Mouse (Mus musculus) common myeloid progenitor, adult 5-6 weeks (primary cell): ENCODE measurements around the gene Gm28374. TPM values are rescaled to one million over a fixed set of nuclear protein-coding genes. Genes with fewer than 3 reads are reported as not detected.
"Not testable (repeated sequence)": the region's sequence is repeated elsewhere in the genome, so short reads cannot be mapped to it uniquely, and the experiment has no call there.

Experiments used
- ATAC-seq: replicated peaks from 2 replicates; pipeline ENCODE4 v1.8.0; 2016; ENCODE audit warnings: low read depth, mild to moderate bottlenecking, moderate TSS enrichment, inconsistent platforms; ENCODE audit not compliant: poor library complexity, severe bottlenecking
- total RNA-seq: library from RNA; stranded (forward); fragments of 200-1000, 187-1606 nt; gene quantifications from 2 replicates; pipeline ENCODE4 v1.2.3, GENCODE M21; 2017

Gm28374 gene
- total RNA-seq, 1 experiment from 2014 or later, result not detected

- ATAC-seq, result no peak
Measured at GRCm38 (mm10) chr19:6058966-6059365, 23.1 kb downstream of the Gm28374 start.

DNA sequence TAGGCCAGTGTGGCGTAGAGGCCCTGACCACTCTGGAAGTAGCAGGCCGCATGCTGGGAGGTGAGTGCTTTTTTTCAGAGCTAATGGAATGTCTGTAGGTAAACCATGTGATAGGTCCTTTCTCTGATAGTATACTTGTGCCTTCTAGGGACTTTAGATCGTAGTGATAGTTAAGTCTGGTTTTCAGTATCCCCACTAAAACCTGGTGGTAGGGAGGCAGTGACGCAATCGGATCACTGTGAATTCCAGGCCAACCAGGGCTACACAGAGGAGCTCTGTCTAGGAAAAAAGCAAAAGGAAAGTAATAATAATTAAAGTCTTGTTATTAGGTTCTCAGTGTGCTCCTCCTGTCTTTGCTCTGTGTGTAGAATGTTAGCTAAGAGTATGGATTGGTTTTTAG, 23.5 kb downstream of the Gm28374 start:
- no peak for ATAC-seq

- ATAC-seq, result peak; percentile 76
Measured at GRCm38 (mm10) chr19:6057313-6058096, 24.6 kb downstream of the Gm28374 start, which contains the start of the genes Mrpl49 and Fau. Gene Mrpl49, minus strand, starts transcription at chr19:6057785. Gene Fau, plus strand, starts transcription at chr19:6057844.

DNA sequence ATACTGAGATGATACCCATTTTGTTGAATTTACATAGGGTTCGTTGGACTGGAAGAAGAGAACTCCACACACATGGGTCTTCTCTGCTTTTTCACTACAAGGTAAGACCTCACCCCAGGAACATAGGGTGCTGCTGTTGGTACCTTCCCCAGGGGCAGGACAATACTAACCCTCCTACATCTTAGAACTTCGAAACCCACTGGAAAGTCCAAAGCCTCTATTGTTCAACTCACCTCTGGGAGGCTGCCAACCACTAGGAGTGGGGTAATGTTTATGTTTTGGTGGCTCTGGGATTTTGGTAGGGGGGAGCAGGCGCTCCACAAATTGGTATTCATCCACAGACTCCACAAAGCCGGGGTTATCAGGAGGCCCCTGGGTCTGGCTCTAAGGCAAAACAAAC, 25.4 kb downstream of the Gm28374 start:
- ATAC-seq, result no peak

DNA sequence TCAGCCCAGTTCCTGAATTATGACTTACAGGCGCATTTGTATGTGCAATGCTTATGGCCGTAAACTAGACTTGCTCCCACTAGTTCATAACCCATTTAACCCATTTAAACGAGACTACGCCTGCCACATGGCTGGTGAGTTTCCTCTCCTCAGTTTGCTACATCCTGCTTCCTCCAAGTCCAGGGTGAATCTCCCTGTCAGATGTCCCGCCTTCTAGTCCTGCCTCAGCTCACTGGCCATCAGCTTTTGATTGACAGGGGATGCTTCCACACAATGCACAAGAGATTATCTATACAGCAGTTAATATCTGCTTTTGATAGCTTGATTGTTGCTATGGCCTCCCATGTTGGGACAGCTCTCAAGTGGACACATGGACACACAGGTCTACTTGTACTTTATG, 27.8 kb downstream of the Gm28374 start:
- ATAC-seq, result no peak

GRCm38 (mm10) chr19:6052516-6052915, 29.5 kb downstream of the Gm28374 start:
- no peak for ATAC-seq

- ATAC-seq, result no peak
Measured at GRCm38 (mm10) chr19:6048681-6049410, 33.2 kb downstream of the Gm28374 start.

- ATAC-seq, result no peak
Measured at GRCm38 (mm10) chr19:6047899-6048166, 34.2 kb downstream of the Gm28374 start.

DNA sequence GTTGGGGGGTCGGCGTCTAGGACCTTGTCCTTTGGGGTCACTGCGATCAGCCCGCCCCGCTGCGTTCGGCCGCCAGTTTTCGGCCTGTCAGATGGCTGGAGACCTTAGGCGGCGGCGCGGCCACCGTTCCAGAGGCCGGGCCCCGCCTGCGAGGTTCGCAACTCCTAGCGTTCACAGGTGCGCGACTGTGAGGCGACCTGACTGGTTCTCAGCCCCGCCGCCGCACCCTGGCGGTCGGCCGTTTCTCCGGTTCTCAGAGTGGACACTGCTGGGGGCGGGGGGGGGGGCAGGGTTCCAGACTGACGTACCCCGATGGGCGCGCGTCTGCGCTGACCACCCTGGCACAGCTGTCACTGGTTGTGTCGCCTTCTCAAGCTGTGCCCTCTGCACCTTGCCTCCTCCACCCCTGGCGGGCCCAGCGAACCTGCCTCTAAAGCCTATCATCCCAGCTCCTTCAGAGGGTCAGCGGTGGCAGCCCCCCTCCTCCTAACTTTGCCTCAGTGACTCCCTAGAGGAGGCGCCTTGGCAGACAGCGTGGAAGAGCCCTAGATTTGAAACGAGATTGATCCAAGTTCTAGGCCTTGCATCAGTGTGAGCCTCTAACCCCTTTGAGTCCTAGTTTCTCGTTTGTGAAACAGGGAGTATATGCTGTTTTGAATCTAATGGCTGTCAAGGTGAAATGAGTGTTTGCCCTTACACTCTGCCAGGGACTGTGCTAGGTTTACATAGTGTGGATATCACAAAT, 34.7 kb downstream of the Gm28374 start:
- ATAC-seq, result no peak

DNA sequence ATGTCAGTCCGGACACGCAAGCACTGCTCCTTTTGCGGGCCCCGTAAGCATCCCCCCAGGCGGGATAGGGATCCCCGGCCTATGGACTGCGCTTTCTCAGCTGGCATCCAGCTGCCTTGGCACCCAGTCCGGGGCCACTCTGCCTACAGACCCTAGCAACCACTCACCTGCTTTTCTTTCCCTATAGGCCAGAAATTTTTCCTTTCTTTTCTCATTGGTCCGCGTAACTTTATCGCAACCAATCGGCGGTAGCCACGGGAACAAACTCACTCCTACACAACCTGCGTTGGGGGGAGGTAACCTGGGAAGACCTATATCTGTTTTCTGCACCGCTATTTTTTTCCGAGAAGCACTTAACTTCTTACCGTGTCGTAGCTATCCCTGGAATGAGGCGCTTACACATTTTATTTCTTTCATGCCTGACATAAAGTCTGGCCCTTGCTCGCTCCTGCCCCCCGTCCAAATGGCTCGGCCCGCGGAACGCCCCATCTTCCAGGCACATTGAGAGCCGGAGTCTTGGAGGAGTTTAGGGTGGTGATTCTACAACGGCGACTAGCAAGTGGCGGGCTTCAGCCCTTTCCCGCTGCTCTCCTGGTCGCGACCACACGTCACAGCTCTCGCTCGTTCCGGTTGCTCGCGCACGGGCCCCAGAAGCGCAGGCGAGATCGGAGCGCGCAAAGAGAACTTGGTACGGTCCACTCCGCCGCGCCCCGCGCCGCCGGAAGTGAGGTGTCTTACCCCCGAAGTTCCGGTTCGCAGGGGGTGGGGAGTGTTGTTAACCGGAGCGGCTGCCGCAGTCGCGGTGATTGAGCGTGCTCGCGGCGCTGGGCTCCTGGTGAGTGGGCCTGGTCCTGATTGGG, 35.5 kb downstream of the Gm28374 start, which contains the start of gene Syvn1:
Gene Syvn1, plus strand, starts transcription at position 283 of the 860 bp plus-strand sequence.
- peak; percentile 84 for ATAC-seq

DNA sequence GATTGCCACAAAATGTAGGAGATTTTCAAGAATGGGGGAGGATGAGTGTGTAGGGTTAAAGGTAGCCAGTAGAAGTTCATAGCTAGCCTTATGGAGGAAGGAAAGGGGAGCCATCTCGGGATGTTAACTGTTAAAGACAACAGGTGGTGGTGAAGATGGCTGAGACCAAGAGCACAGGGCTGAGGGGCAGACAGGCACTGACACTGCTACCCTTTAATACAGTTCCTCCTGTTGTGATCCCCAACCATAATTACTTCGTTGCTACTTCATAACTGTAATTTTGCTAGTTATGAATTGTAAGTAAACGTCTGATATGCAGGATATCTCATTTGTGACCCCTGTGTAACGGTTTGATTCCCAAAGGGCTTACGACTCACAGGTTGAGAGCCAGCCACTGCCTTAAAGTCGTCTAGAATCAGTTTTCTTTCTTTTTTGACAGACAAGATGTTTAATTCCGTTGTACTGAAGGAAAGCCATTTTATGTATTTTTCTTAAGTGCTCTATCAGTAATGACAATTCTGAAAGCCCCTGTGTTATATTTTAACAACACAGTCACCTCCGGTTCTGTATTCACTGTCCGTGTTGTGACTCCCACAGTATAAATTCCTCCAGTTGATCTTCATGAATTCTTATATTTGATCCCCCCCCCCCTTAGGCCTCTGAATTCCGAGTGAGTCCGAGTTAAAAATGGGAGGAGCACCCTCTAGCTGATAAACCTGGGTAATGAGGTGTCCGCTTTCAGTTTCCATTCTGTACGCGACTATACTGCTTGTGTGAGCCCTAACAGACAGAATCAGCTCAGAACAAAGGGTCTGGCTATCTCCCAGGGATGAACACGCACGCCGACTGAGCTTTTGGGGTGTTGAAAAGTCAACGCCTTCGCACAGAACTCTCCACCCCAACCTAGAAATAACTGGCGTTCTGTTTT, 36.4 kb downstream of the Gm28374 start:
- ATAC-seq, result peak; percentile 21

GRCm38 (mm10) chr19:6044102-6044501, 38.0 kb downstream of the Gm28374 start:
- ATAC-seq, result not testable (repeated sequence)

DNA sequence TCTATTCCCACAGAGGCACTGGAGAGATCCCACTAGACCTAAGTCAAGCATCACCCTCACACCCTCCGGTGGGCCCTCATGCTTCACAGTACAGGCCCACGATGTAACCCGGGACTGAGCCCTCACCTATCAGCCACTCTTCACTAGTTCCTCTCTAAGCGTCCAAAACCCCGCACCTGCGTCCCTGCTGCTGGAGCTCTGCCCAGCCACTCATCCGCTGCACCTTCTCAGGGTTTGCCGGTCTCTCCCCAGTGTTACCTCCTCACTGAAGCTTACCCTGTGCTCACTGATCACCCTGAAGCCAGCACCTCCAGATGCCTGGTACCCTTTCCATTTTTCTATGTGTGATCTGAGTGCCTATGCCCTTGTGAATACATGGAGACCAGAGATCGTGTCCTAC, 39.8 kb downstream of the Gm28374 start:
- no peak for ATAC-seq

- ATAC-seq, result no peak
Measured at GRCm38 (mm10) chr19:6040002-6040401, 42.1 kb downstream of the Gm28374 start.

- no peak for ATAC-seq
Measured at GRCm38 (mm10) chr19:6038326-6038725, 43.7 kb downstream of the Gm28374 start.

- no peak for ATAC-seq
Measured at GRCm38 (mm10) chr19:6037695-6038094, 44.4 kb downstream of the Gm28374 start.

- no peak for ATAC-seq
Measured at GRCm38 (mm10) chr19:6035966-6036585, 46.0 kb downstream of the Gm28374 start.

GRCm38 (mm10) chr19:6030520-6031280, 51.4 kb downstream of the Gm28374 start:
- no peak for ATAC-seq
